Mouse (Mus musculus) bone marrow, adult 2 months (tissue): Measurements from ENCODE around the gene Cog6.

Source experiments
- CTCF ChIP-seq: fragments of 200-500 bp; IDR thresholded peaks from 2 replicates; pipeline ENCODE4 v1.5.1; 2011; ENCODE audit warnings: low read length, control low read depth; ENCODE audit not compliant: control insufficient read depth, insufficient read depth
- POLR2A ChIP-seq: fragments of 200-500 bp; IDR thresholded peaks from 2 replicates; pipeline ENCODE4 v1.6.1; 2011; ENCODE audit warnings: low read depth, mild to moderate bottlenecking, control low read depth, low read length, borderline replicate concordance; ENCODE audit not compliant: control insufficient read depth

DNA sequence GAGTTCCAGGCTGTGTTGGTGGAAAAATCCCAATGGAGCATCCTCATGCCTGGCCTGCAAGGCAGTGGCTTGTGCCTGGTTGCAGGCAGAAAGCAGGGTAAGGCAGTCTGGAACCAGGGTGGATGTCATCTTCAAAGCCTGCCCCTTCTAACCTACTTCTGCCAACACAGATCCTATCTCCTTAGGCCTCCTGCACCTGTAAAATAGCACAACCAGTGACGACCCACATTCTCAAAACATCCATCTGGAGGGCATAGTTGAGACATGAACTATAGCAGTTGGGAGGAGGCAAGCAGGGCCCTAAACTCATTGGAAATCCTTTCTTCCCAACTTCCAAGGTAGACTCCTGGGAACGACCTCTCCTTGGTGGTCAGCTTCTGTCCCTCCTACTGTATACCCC is 85.1 kb downstream of the Cog6 start:
- TF ChIP-seq CTCF (no peak), POLR2A (no peak)
